Mouse (Mus musculus) liver, embryonic 11.5 days (tissue): ENCODE measurements around the gene Mgll. TPM values are rescaled to one million over a fixed set of nuclear protein-coding genes. Genes with fewer than 3 reads are reported as not detected.

Experiments
- ATAC-seq: fragments of 200-750 bp; cut with Nextera tagmentation; replicated peaks from 2 replicates; pipeline ENCODE4 v1.8.0; 2017; ENCODE audit warnings: moderate number of reproducible peaks, mild to moderate bottlenecking, moderate TSS enrichment, moderate library complexity; ENCODE audit not compliant: low FRiP score
- DNase-seq: peaks from one replicate; pipeline ENCODE4 v3.0.0-alpha.2; 2017; ENCODE audit warnings: low spot score
- H3K27ac ChIP-seq: fragments of 300-500 bp; sonication (generic); 2 replicates; pipeline ENCODE4 v1.5.1; 2014; ENCODE audit warnings: mild to moderate bottlenecking, low read depth, low read length, control low read depth
- H3K27me3 ChIP-seq: fragments of 300-500 bp; sonication (generic); replicated peaks from 2 replicates; pipeline ENCODE4 v1.6.1; 2014; ENCODE audit warnings: low read length, mixed read lengths; ENCODE audit not compliant: control insufficient read depth, insufficient read depth
- H3K36me3 ChIP-seq: fragments of 300-500 bp; sonication (generic); 2 replicates; pipeline ENCODE4 v1.6.1; 2014; ENCODE audit warnings: mild to moderate bottlenecking, low read length, moderate library complexity, mixed read lengths; ENCODE audit not compliant: control insufficient read depth, insufficient read depth
- H3K4me1 ChIP-seq: fragments of 300-500 bp; sonication (generic); replicated peaks from 2 replicates; pipeline ENCODE4 v1.6.1; 2014; ENCODE audit warnings: low read length, mixed read lengths; ENCODE audit not compliant: control insufficient read depth, insufficient read depth
- H3K4me2 ChIP-seq: fragments of 300-500 bp; sonication (generic); 2 replicates; pipeline ENCODE4 v1.6.1; 2014; ENCODE audit warnings: mild to moderate bottlenecking, control low read depth, moderate library complexity
- H3K4me3 ChIP-seq: fragments of 300-500 bp; sonication (generic); 2 replicates; pipeline ENCODE4 v1.5.1; 2014; ENCODE audit warnings: low read depth, low read length, control low read depth
- H3K9ac ChIP-seq: fragments of 300-500 bp; sonication (generic); 2 replicates; pipeline ENCODE4 v1.6.1; 2014; ENCODE audit warnings: low read depth, low read length, control low read depth
- H3K9me3 ChIP-seq: fragments of 300-500 bp; sonication (generic); 2 replicates; pipeline ENCODE4 v1.6.1; 2016; ENCODE audit warnings: low read length, inconsistent platforms, mixed read lengths; ENCODE audit not compliant: control insufficient read depth
- WGBS: fragments of 180-500 bp; shearing (Covaris S2); extraction: QIAGEN DNeasy Blood & Tissue Kit; methylation state at CpG from one replicate; pipeline ENCODE4 v1.1.7; 2014; 5-methylcytosine and 5-hydroxymethylcytosine counted together
- polyA plus RNA-seq: library from polyadenylated mRNA; unstranded; fragments of >200 nt; fragmentation: Nextera tagmentation; extraction: Ambion mirVana; gene quantifications from 2 replicates; pipeline ENCODE4 v1.2.1, GENCODE M21; 2014

Gene Mgll
- polyA plus RNA-seq, 1 experiment from 2014 or later = 22.2 TPM

GRCm38 (mm10) chr6:88736337-88736736, 12.1 kb downstream of the Mgll start:
- H3K27me3 ChIP-seq = no peaks in the 10 kb centered on the region; the same call in 1 of the 2 replicates
- ATAC-seq = no peak
- peaks cover 38% of the 10 kb centered on the region for H3K4me1 ChIP-seq
- H3K4me3 ChIP-seq = no peak overlapping the region
- no peak overlapping the region for H3K4me2 ChIP-seq
- no peaks in the 10 kb centered on the region for H3K9me3 ChIP-seq
- DNase-seq = no peak
- no peak overlapping the region for H3K9ac ChIP-seq
- no peaks in the 10 kb centered on the region for H3K36me3 ChIP-seq
- H3K27ac ChIP-seq = no peak overlapping the region
- 77% methylated on average over 8 of the region's 8 CpGs for WGBS

- WGBS = 77% methylated on average over 16 of the region's 16 CpGs
- Histone ChIP-seq H3K4me1 (peaks cover 40% of the 10 kb centered on the region), H3K9ac (no peak overlapping the region), H3K9me3 (no peaks in the 10 kb centered on the region), H3K4me2 (no peak overlapping the region), H3K27me3 (no peaks in the 10 kb centered on the region; the same call in 1 of the 2 replicates), H3K4me3 (no peak overlapping the region), H3K27ac (no peak overlapping the region), H3K36me3 (no peaks in the 10 kb centered on the region)
- DNase-seq (no peak), ATAC-seq (no peak)
These were observed 12.7 kb downstream of the Mgll start for GRCm38 (mm10) chr6:88736741-88737508.

- peaks cover 39% of the 10 kb centered on the region for H3K4me1 ChIP-seq
- H3K9me3 ChIP-seq = no peaks in the 10 kb centered on the region
- no peak overlapping the region for H3K27ac ChIP-seq
- no peaks in the 10 kb centered on the region for H3K36me3 ChIP-seq
- no peak overlapping the region for H3K4me3 ChIP-seq
- ATAC-seq (no peak), DNase-seq (no peak)
- H3K27me3 ChIP-seq = no peaks in the 10 kb centered on the region; the same call in 1 of the 2 replicates
- 78% methylated on average over 6 of the region's 6 CpGs for WGBS
- H3K9ac ChIP-seq = no peak overlapping the region
- H3K4me2 ChIP-seq = no peak overlapping the region
These were observed 13.3 kb downstream of the Mgll start for GRCm38 (mm10) chr6:88737509-88737888.

GRCm38 (mm10) chr6:88741041-88741440, 16.8 kb downstream of the Mgll start:
- no peak for DNase-seq
- no peaks in the 10 kb centered on the region; the same call in 1 of the 2 replicates for H3K27me3 ChIP-seq
- whole genome bisulfite sequencing = 56% methylated on average over 3 of the region's 3 CpGs
- H3K9me3 ChIP-seq = no peaks in the 10 kb centered on the region
- H3K27ac ChIP-seq = peak overlapping the region; percentile 72
- no peaks in the 10 kb centered on the region for H3K36me3 ChIP-seq
- peak overlapping the region; percentile 51 for H3K4me2 ChIP-seq
- no peak overlapping the region for H3K9ac ChIP-seq
- H3K4me1 ChIP-seq = peaks cover 35% of the 10 kb centered on the region
- H3K4me3 ChIP-seq = no peak overlapping the region
- ATAC-seq = peak; percentile 98

- Histone ChIP-seq H3K4me2 (peak overlapping the region; percentile 51; the same call in 1 of the 2 replicates), H3K36me3 (no peaks in the 10 kb centered on the region), H3K4me3 (no peak overlapping the region), H3K27me3 (no peaks in the 10 kb centered on the region; the same call in 1 of the 2 replicates), H3K4me1 (peaks cover 30% of the 10 kb centered on the region), H3K27ac (peak overlapping the region; percentile 72; the same call in 1 of the 2 replicates), H3K9ac (no peak overlapping the region), H3K9me3 (no peaks in the 10 kb centered on the region)
- WGBS = 85% methylated on average over 3 of the region's 3 CpGs
- ATAC-seq = no peak
- DNase-seq = no peak
These were observed 17.6 kb downstream of the Mgll start for GRCm38 (mm10) chr6:88741791-88742190.

- H3K9ac ChIP-seq = 0 out of 2 replicates have a peak overlapping the region, but pooled peaks have one; percentile 14
- 76% methylated on average over 9 of the region's 9 CpGs for WGBS
These were observed 18.2 kb downstream of the Mgll start for GRCm38 (mm10) chr6:88742286-88743011.

GRCm38 (mm10) chr6:88743601-88744291, 19.5 kb downstream of the Mgll start:
- Histone ChIP-seq H3K4me2 (no peak overlapping the region), H3K27me3 (no peaks in the 10 kb centered on the region; the same call in 1 of the 2 replicates), H3K4me3 (no peak overlapping the region), H3K27ac (no peak overlapping the region), H3K9ac (no peak overlapping the region), H3K36me3 (no peaks in the 10 kb centered on the region), H3K4me1 (peaks cover 24% of the 10 kb centered on the region), H3K9me3 (no peaks in the 10 kb centered on the region)
- ATAC-seq (no peak), DNase-seq (no peak)
- 74% methylated on average over 14 of the region's 14 CpGs for WGBS

More at GRCm38 (mm10) chr6:88742286-88743011, 18.2 kb downstream of the Mgll start:
- H3K27me3 ChIP-seq = no peaks in the 10 kb centered on the region; the same call in 1 of the 2 replicates
- H3K4me1 ChIP-seq = peaks cover 26% of the 10 kb centered on the region
- H3K4me3 ChIP-seq = no peak overlapping the region
- ATAC-seq (no peak), DNase-seq (no peak)
- no peak overlapping the region for H3K27ac ChIP-seq
- H3K9me3 ChIP-seq = no peaks in the 10 kb centered on the region
- H3K36me3 ChIP-seq = no peaks in the 10 kb centered on the region
- no peak overlapping the region for H3K4me2 ChIP-seq

GRCm38 (mm10) chr6:88745027-88745426, 20.8 kb downstream of the Mgll start:
- H3K4me3 ChIP-seq = no peak overlapping the region
- 80% methylated on average over 10 of the region's 10 CpGs for WGBS
- peaks cover 22% of the 10 kb centered on the region for H3K4me1 ChIP-seq
- H3K27me3 ChIP-seq = no peaks in the 10 kb centered on the region; the same call in 1 of the 2 replicates
- H3K36me3 ChIP-seq = no peaks in the 10 kb centered on the region
- ATAC-seq = no peak
- no peak overlapping the region for H3K9ac ChIP-seq
- no peaks in the 10 kb centered on the region for H3K9me3 ChIP-seq
- no peak for DNase-seq
- H3K27ac ChIP-seq = no peak overlapping the region
- no peak overlapping the region for H3K4me2 ChIP-seq
